8 mouse cellular contexts compared by ENCODE assay signal in the genomic region with DNA sequence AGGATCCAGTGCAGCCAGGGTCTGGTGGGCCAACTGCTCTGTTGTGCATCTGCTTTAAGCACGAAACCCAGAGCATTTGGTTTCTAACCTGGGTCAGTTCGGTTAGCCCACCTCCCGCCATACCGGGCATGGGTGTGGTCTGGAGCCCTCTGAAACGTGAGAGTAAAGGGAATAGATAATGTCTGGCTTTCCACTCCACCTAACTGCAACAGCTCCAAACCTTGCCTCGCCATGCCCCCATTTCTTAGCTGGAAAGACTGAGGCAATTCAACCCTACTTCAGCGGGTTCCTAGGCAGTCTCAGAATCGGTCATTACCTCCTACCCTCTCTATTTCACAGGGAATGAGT. TPM values are rescaled to one million over a fixed set of nuclear protein-coding genes. Genes with fewer than 3 reads are reported as not detected.
DNase-seq lines count a peak whose midpoint lies in the region; ATAC-seq and TF ChIP-seq lines count a peak whose summit lies in the region.

No protein-coding gene starts in this region.

- peak overlapping the region; percentile 65 for H3K4me2 ChIP-seq in embryonic facial prominence, embryonic 15.5 days (replicated peaks)
- peak overlapping the region; percentile 73 for H3K4me2 ChIP-seq in limb, embryonic 11.5 days (ENCODE audit: low read depth, severe bottlenecking)
- peak overlapping the region; percentile 74 for H3K4me2 ChIP-seq in neural tube, embryonic 13.5 days

- H3K36me3 ChIP-seq in embryonic facial prominence, embryonic 15.5 days: peaks cover 16% of the 10 kb centered on the region; the same call in 1 of the 2 replicates
- no peaks in the 10 kb centered on the region for H3K36me3 ChIP-seq in limb, embryonic 11.5 days (ENCODE audit: control insufficient read depth, insufficient read depth, low read length)
- H3K36me3 ChIP-seq in neural tube, embryonic 13.5 days: peaks cover 17% of the 10 kb centered on the region

- no peak for TF ChIP-seq CTCF in lung, adult 2 months (IDR thresholded peaks at IDR 0.05; ENCODE audit: insufficient read depth, low read length)

- H3K9me3 ChIP-seq in embryonic facial prominence, embryonic 15.5 days (replicated peaks): no peaks in the 10 kb centered on the region
- H3K9me3 ChIP-seq in limb, embryonic 11.5 days (ENCODE audit: control insufficient read depth, low read length): no peaks in the 10 kb centered on the region
- no peaks in the 10 kb centered on the region for H3K9me3 ChIP-seq in neural tube, embryonic 13.5 days

- no peak for ATAC-seq in embryonic facial prominence, embryonic 15.5 days (ENCODE audit: insufficient number of reproducible peaks, low FRiP score, low TSS enrichment, low read depth)
- no peak for ATAC-seq in limb, embryonic 11.5 days (ENCODE audit: insufficient number of reproducible peaks, low FRiP score, low TSS enrichment, low read depth)
- no peak; the same call in 1 of the 2 replicates for ATAC-seq in neural tube, embryonic 13.5 days (ENCODE audit: low read depth)

- peak overlapping the region; percentile 63 for H3K9ac ChIP-seq in embryonic facial prominence, embryonic 15.5 days
- H3K9ac ChIP-seq in limb, embryonic 11.5 days (ENCODE audit: low read length): peak overlapping the region; percentile 65
- H3K9ac ChIP-seq in neural tube, embryonic 13.5 days: peak overlapping the region; percentile 85

- intact Hi-C loops in left cerebral cortex, postnatal 14 days (cut with DNase I): loop anchor here (5.0 kb wide), 1 partner anchor 47 kb away; no protein-coding TSS in a partner anchor

- 16% methylated on average over 8 of the region's 8 CpGs for WGBS in lung, adult 2 months
- 17% methylated on average over 8 of the region's 8 CpGs for WGBS in embryonic facial prominence, embryonic 15.5 days
- WGBS in limb, embryonic 11.5 days: 25% methylated on average over 8 of the region's 8 CpGs
- 19% methylated on average over 8 of the region's 8 CpGs for WGBS in neural tube, embryonic 13.5 days

- no peak for DNase-seq in lung, adult 2 months
- DNase-seq in lung, postnatal 14 days: no peak
- no peak for DNase-seq in limb, embryonic 11.5 days (ENCODE audit: low spot score)
- DNase-seq in left cerebral cortex, postnatal 14 days (ENCODE audit: low spot score in 2 of 2): no peak
- DNase-seq in urinary bladder, adult 18-20 months (ENCODE audit: low spot score in 2 of 2): no peak
- DNase-seq in adrenal gland, adult (ENCODE audit: inconsistent age in 2 of 2, low spot score in 1 of 2): no peak

- H3K4me1 ChIP-seq in lung, adult 2 months (ENCODE audit: control insufficient read depth, insufficient read depth, low read length): 0 out of 2 replicates have a peak, but pooled peaks cover 2% of the 10 kb centered on the region
- peaks cover 22% of the 10 kb centered on the region for H3K4me1 ChIP-seq in embryonic facial prominence, embryonic 15.5 days
- H3K4me1 ChIP-seq in limb, embryonic 11.5 days (ENCODE audit: control insufficient read depth, insufficient read depth, low read length): 0 out of 2 replicates have a peak, but pooled peaks cover 2% of the 10 kb centered on the region
- H3K4me1 ChIP-seq in neural tube, embryonic 13.5 days (replicated peaks): peaks cover 17% of the 10 kb centered on the region

- H3K27me3 ChIP-seq in embryonic facial prominence, embryonic 15.5 days: no peaks in the 10 kb centered on the region
- no peaks in the 10 kb centered on the region for H3K27me3 ChIP-seq in limb, embryonic 11.5 days (ENCODE audit: control insufficient read depth, insufficient read depth, low read length)
- H3K27me3 ChIP-seq in neural tube, embryonic 13.5 days: no peaks in the 10 kb centered on the region

- 0 out of 2 replicates have a peak overlapping the region, but pooled peaks have one; percentile 60 for H3K27ac ChIP-seq in embryonic facial prominence, embryonic 15.5 days (replicated peaks)
- H3K27ac ChIP-seq in limb, embryonic 11.5 days (replicated peaks; ENCODE audit: low read depth, low read length): no peak overlapping the region
- H3K27ac ChIP-seq in neural tube, embryonic 13.5 days (replicated peaks): peak overlapping the region; percentile 49; the same call in 1 of the 2 replicates

- peak overlapping the region; percentile 70 for H3K4me3 ChIP-seq in lung, adult 2 months (replicated peaks; ENCODE audit: extremely low read depth, low read depth, low read length)
- peak overlapping the region; percentile 84 for H3K4me3 ChIP-seq in embryonic facial prominence, embryonic 15.5 days (replicated peaks)
- H3K4me3 ChIP-seq in limb, embryonic 11.5 days (ENCODE audit: low read depth, low read length): peak overlapping the region; percentile 71
- H3K4me3 ChIP-seq in neural tube, embryonic 13.5 days: peak overlapping the region; percentile 85

- no peak for TF ChIP-seq POLR2A in lung, adult 2 months (IDR thresholded peaks at IDR 0.05; ENCODE audit: borderline replicate concordance, extremely low read depth, low read depth, low read length)

RNA-seq across cellular contexts. Expression of a gene that starts 0.4 kb away (rescaled TPM):
- polyA plus RNA-seq in lung, adult 2 months (2012; rRNA removed): 24.8 and 28.3 TPM in 2 replicates
- 17.3 and 18.6 TPM in 2 replicates for polyA plus RNA-seq in embryonic facial prominence, embryonic 15.5 days (2015; fragmentation: Nextera tagmentation; extraction: Ambion mirVana)
- polyA plus RNA-seq in limb, embryonic 11.5 days (2014; fragmentation: Nextera tagmentation; extraction: Ambion mirVana): 5.9 and 6.7 TPM in 2 replicates
- 18.1 and 18.8 TPM in 2 replicates for polyA plus RNA-seq in neural tube, embryonic 13.5 days (2015; fragmentation: Nextera tagmentation; extraction: Ambion mirVana)
- total RNA-seq in left cerebral cortex, postnatal 14 days (2021): 10 to 100 TPM; 23.0 to 25.3 TPM

RNA-seq across cellular contexts. Expression of a gene that starts 13.9 kb away (rescaled TPM):
- polyA plus RNA-seq in lung, adult 2 months (2012; rRNA removed): 40.1 and 47.0 TPM in 2 replicates
- polyA plus RNA-seq in embryonic facial prominence, embryonic 15.5 days (2015; fragmentation: Nextera tagmentation; extraction: Ambion mirVana): 43.5 and 55.4 TPM in 2 replicates
- polyA plus RNA-seq in limb, embryonic 11.5 days (2014; fragmentation: Nextera tagmentation; extraction: Ambion mirVana): 4.6 and 5.6 TPM in 2 replicates
- polyA plus RNA-seq in neural tube, embryonic 13.5 days (2015; fragmentation: Nextera tagmentation; extraction: Ambion mirVana): 0.34 and 1.3 TPM in 2 replicates
- total RNA-seq in left cerebral cortex, postnatal 14 days (2021): under 1 TPM in 1 of 2 experiments, not detected in 1; 0.79 TPM

RNA-seq across cellular contexts. Expression of a gene that starts 18.0 kb away (rescaled TPM):
- polyA plus RNA-seq in lung, adult 2 months (2012; rRNA removed): 16.5 and 17.3 TPM in 2 replicates
- 44.0 and 49.2 TPM in 2 replicates for polyA plus RNA-seq in embryonic facial prominence, embryonic 15.5 days (2015; fragmentation: Nextera tagmentation; extraction: Ambion mirVana)
- 101 and 107 TPM in 2 replicates for polyA plus RNA-seq in limb, embryonic 11.5 days (2014; fragmentation: Nextera tagmentation; extraction: Ambion mirVana)
- polyA plus RNA-seq in neural tube, embryonic 13.5 days (2015; fragmentation: Nextera tagmentation; extraction: Ambion mirVana): 67.3 and 72.5 TPM in 2 replicates
- 10 to 100 TPM; 26.8 to 29.9 TPM for total RNA-seq in left cerebral cortex, postnatal 14 days (2021)
